In genomic region chr11:88498491-88498890, GRCm38 (mm10) we compare ENCODE assay signal across 11 mouse cellular contexts.
DNase-seq lines count a peak whose midpoint lies in the region; ATAC-seq and TF ChIP-seq lines count a peak whose summit lies in the region.
"Had no signal": no experiment of that assay in that cellular context is flagged by ENCODE, and none has a peak within 500 bp of the region (broad histone marks: within the 10 kb centered on the region; RNA-seq: fewer than 3 reads in every experiment).

No protein-coding gene starts in this region.

- 58% methylated on average over 7 of the region's 7 CpGs for WGBS in liver, embryonic 11.5 days
- 60% methylated on average over 7 of the region's 7 CpGs for WGBS in intestine, embryonic 16.5 days

- H3K9me3 ChIP-seq in liver, embryonic 11.5 days (ENCODE audit: control insufficient read depth, low read length) = no peaks in the 10 kb centered on the region
- no peaks in the 10 kb centered on the region for H3K9me3 ChIP-seq in ES-E14 (ENCODE audit: control insufficient read depth, insufficient read depth, low read depth, low read length)
- no peaks in the 10 kb centered on the region for H3K9me3 ChIP-seq in intestine, embryonic 16.5 days (ENCODE audit: control insufficient read depth, low read length)
- H3K9me3 ChIP-seq: liver, embryonic 15.5 days; neural tube, embryonic 12.5 days had no signal

- H3K4me3 ChIP-seq in liver, embryonic 11.5 days (ENCODE audit: low read depth, low read length) = no peak overlapping the region
- peak overlapping the region in 1 of 2 experiments; percentile 26; a peak in 1 of 4 replicates for H3K4me3 ChIP-seq in ES-E14 (ENCODE audit: insufficient read depth in 1 of 2, low read depth in 1 of 2, low read length in 2 of 2, poor library complexity in 1 of 2, severe bottlenecking in 1 of 2)
- no peak overlapping the region for H3K4me3 ChIP-seq in intestine, embryonic 16.5 days (ENCODE audit: low read length)
- H3K4me3 ChIP-seq: liver, embryonic 15.5 days; neural tube, embryonic 12.5 days had no signal

- in situ Hi-C loops in ES-E14 (cut with MboI; ENCODE audit: low sequenced_read_pairs in 2 of 2, unreplicated experiment in 2 of 2) = no loop called here

- H3K36me3 ChIP-seq in liver, embryonic 11.5 days (ENCODE audit: control insufficient read depth, insufficient read depth, low read length) = no peaks in the 10 kb centered on the region
- no peaks in the 10 kb centered on the region for H3K36me3 ChIP-seq in ES-E14 (ENCODE audit: control insufficient read depth, insufficient read depth, low read length, poor library complexity, severe bottlenecking)
- H3K36me3 ChIP-seq in intestine, embryonic 16.5 days (ENCODE audit: control insufficient read depth, insufficient read depth, low read length) = no peaks in the 10 kb centered on the region
- H3K36me3 ChIP-seq: liver, embryonic 15.5 days; neural tube, embryonic 12.5 days had no signal

- H3K4me1 ChIP-seq in liver, embryonic 11.5 days (replicated peaks; ENCODE audit: control insufficient read depth, insufficient read depth, low read length) = no peaks in the 10 kb centered on the region
- H3K4me1 ChIP-seq in ES-E14 (ENCODE audit: control insufficient read depth in 2 of 2, insufficient read depth in 2 of 2, low read length in 2 of 2, poor library complexity in 1 of 2) = peaks cover 0 to 15% of the 10 kb centered on the region in 2 experiments; a peak in 2 of 4 replicates
- no peaks in the 10 kb centered on the region; the same call in 1 of the 2 replicates for H3K4me1 ChIP-seq in intestine, embryonic 16.5 days (ENCODE audit: control insufficient read depth, insufficient read depth, low read length)

- DNase-seq in adrenal gland, postnatal 14 days = peak; percentile 40
- DNase-seq in adrenal gland, postnatal 25 days = no peak
- peak; percentile 33 for DNase-seq in liver
- no peak for DNase-seq in liver, embryonic 11.5 days (ENCODE audit: low spot score)
- peak; percentile 85 for DNase-seq in ES-E14 (ENCODE audit: low read depth, low spot score)
- DNase-seq in left cerebral cortex, adult 18-20 months (ENCODE audit: low spot score in 2 of 2) = no peak
- no peak for DNase-seq in layer of hippocampus, adult 8-10 months (ENCODE audit: low spot score in 2 of 2)
- DNase-seq: layer of hippocampus, adult 9-11 months had no signal

- no peak overlapping the region for H3K27ac ChIP-seq in liver, embryonic 11.5 days (ENCODE audit: low read depth, low read length)
- peak overlapping the region; percentile 33; the same call in 1 of the 2 replicates for H3K27ac ChIP-seq in ES-E14 (ENCODE audit: insufficient read depth, low read depth, low read length, poor library complexity, severe bottlenecking)
- H3K27ac ChIP-seq in intestine, embryonic 16.5 days (ENCODE audit: low read length) = no peak overlapping the region
- H3K27ac ChIP-seq: liver, embryonic 15.5 days; neural tube, embryonic 12.5 days had no signal

- H3K27me3 ChIP-seq in liver, embryonic 11.5 days (replicated peaks; ENCODE audit: control insufficient read depth, insufficient read depth, low read length) = no peaks in the 10 kb centered on the region
- no peaks in the 10 kb centered on the region for H3K27me3 ChIP-seq in intestine, embryonic 16.5 days (replicated peaks; ENCODE audit: control insufficient read depth, insufficient read depth, low read length)
- H3K27me3 ChIP-seq: liver, embryonic 15.5 days; neural tube, embryonic 12.5 days had no signal

- H3K4me2 ChIP-seq in liver, embryonic 11.5 days = no peak overlapping the region
- H3K4me2 ChIP-seq in intestine, embryonic 16.5 days (ENCODE audit: low read depth, low read length) = no peak overlapping the region
- H3K4me2 ChIP-seq: liver, embryonic 15.5 days; neural tube, embryonic 12.5 days had no signal

- ATAC-seq in liver, embryonic 11.5 days (replicated peaks; ENCODE audit: low FRiP score) = no peak
- peak; percentile 71 for ATAC-seq in intestine, embryonic 16.5 days

- H3K9ac ChIP-seq in liver, embryonic 11.5 days (ENCODE audit: low read depth, low read length) = no peak overlapping the region
- peak overlapping the region; percentile 56; the same call in 1 of the 2 replicates for H3K9ac ChIP-seq in ES-E14 (ENCODE audit: insufficient read depth, low read depth, low read length, poor library complexity, severe bottlenecking)
- no peak overlapping the region for H3K9ac ChIP-seq in intestine, embryonic 16.5 days (ENCODE audit: low read depth, low read length)
- H3K9ac ChIP-seq: liver, embryonic 15.5 days; neural tube, embryonic 12.5 days had no signal

TF ChIP-seq in ES-E14, 5 proteins besides CTCF, POLR2A, EP300 and RAD21:
- TF ChIP-seq CHD2 (IDR thresholded peaks at IDR 0.05; ENCODE audit: low read depth, low read length) (no peak), HCFC1 (IDR thresholded peaks at IDR 0.05; ENCODE audit: borderline replicate concordance, insufficient read depth, low read length) (no peak), ZC3H11A (IDR thresholded peaks at IDR 0.05; ENCODE audit: borderline replicate concordance, low read depth, low read length) (no peak), ZNF384 (IDR thresholded peaks at IDR 0.05; ENCODE audit: low read depth, low read length) (no peak), MAFK (IDR thresholded peaks at IDR 0.05; ENCODE audit: insufficient read depth, low read depth, low read length) (no peak)
TF ChIP-seq in ES-E14: peak in this region for 0.

Comparison
In these comparisons a context has a peak if more than half of its experiments do, and no peak if none do; other contexts are left out.
1. DNase-seq: peak in adrenal gland, postnatal 14 days (single experiment), liver (single experiment) and ES-E14 (single experiment); none in adrenal gland, postnatal 25 days (single experiment), liver, embryonic 11.5 days (single experiment), left cerebral cortex, adult 18-20 months (0 of 2) and layer of hippocampus, adult 8-10 months (0 of 2).